8 mouse cellular contexts compared by ENCODE assay signal in genomic region chr14:52020486-52021137, GRCm38 (mm10). TPM values are rescaled to one million over a fixed set of nuclear protein-coding genes. Genes with fewer than 3 reads are reported as not detected.
DNase-seq lines count a peak whose midpoint lies in the region; ATAC-seq and TF ChIP-seq lines count a peak whose summit lies in the region.

Zfp219 (minus strand) TSS chr14:52020733.

- WGBS in forebrain, postnatal 0 days = 4% methylated on average over 15 of the region's 15 CpGs
- 6% methylated on average over 15 of the region's 15 CpGs for WGBS in lung, embryonic 14.5 days

- peak within 1 kb of the TSS; percentile 93 for H3K9ac ChIP-seq in forebrain, postnatal 0 days
- H3K9ac ChIP-seq in lung, embryonic 14.5 days = peak within 1 kb of the TSS; percentile 89

- no peaks in the 10 kb centered on the region for H3K27me3 ChIP-seq in forebrain, postnatal 0 days (ENCODE audit: insufficient read depth, low read length)
- H3K27me3 ChIP-seq in lung, embryonic 14.5 days (ENCODE audit: insufficient read depth, low read length) = no peaks in the 10 kb centered on the region

- peak; percentile 65 for ATAC-seq in forebrain, postnatal 0 days
- ATAC-seq in lung, embryonic 14.5 days (ENCODE audit: insufficient read depth) = peak; percentile 59

- peak; percentile 80 for DNase-seq in Muller cell, postnatal 12 days (ENCODE audit: inconsistent ontology term)
- DNase-seq in cerebellum, adult 18-20 months = peak; percentile 64 to 72
- DNase-seq in forebrain, postnatal 0 days = peak; percentile 82
- DNase-seq in heart, postnatal 4 days = peak; percentile 84
- no peak for DNase-seq in layer of hippocampus, adult 8-10 months (ENCODE audit: low spot score in 2 of 2)
- DNase-seq in lung, embryonic 14.5 days = peak; percentile 90
- DNase-seq in ovary, postnatal 36 days (ENCODE audit: low spot score) = peak; percentile 73
- DNase-seq in thymus, postnatal 25 days = peak; percentile 80

- no peaks in the 10 kb centered on the region for H3K9me3 ChIP-seq in forebrain, postnatal 0 days (ENCODE audit: low read length)
- H3K9me3 ChIP-seq in lung, embryonic 14.5 days (ENCODE audit: low read depth, low read length) = no peaks in the 10 kb centered on the region

- peak within 1 kb of the TSS; percentile 76 for H3K4me3 ChIP-seq in forebrain, postnatal 0 days (ENCODE audit: low read depth, low read length)
- H3K4me3 ChIP-seq in lung, embryonic 14.5 days (ENCODE audit: low read depth, low read length) = peak within 1 kb of the TSS; percentile 65

- peak within 1 kb of the TSS; percentile 99 for H3K27ac ChIP-seq in forebrain, postnatal 0 days (ENCODE audit: low read depth, low read length)
- peak within 1 kb of the TSS; percentile 100 for H3K27ac ChIP-seq in lung, embryonic 14.5 days (ENCODE audit: low read depth)

- H3K36me3 ChIP-seq in forebrain, postnatal 0 days (ENCODE audit: insufficient read depth) = no peaks in the 10 kb centered on the region
- H3K36me3 ChIP-seq in lung, embryonic 14.5 days (ENCODE audit: insufficient read depth) = 0 out of 2 replicates have a peak, but pooled peaks cover 6% of the 10 kb centered on the region

- peak within 1 kb of the TSS; percentile 77 for H3K4me2 ChIP-seq in forebrain, postnatal 0 days (ENCODE audit: low read depth)
- peak within 1 kb of the TSS; percentile 81 for H3K4me2 ChIP-seq in lung, embryonic 14.5 days

- peaks cover 15% of the 10 kb centered on the region; the same call in 1 of the 2 replicates for H3K4me1 ChIP-seq in forebrain, postnatal 0 days (ENCODE audit: insufficient read depth)
- peaks cover 17% of the 10 kb centered on the region; the same call in 1 of the 2 replicates for H3K4me1 ChIP-seq in lung, embryonic 14.5 days (ENCODE audit: insufficient read depth)

- peak; percentile 73 for TF ChIP-seq CTCF in forebrain, postnatal 0 days (IDR thresholded peaks at IDR 0.05; ENCODE audit: low read depth)
- peak; percentile 73 for TF ChIP-seq CTCF in lung, embryonic 14.5 days (IDR thresholded peaks at IDR 0.05; ENCODE audit: low read depth)

RNA-seq across cellular contexts. Expression of gene Zfp219, which starts in this region (rescaled TPM):
- total RNA-seq in forebrain, postnatal 0 days (2014; rRNA removed) = 37.2 and 51.4 TPM in 2 replicates
- polyA plus RNA-seq in forebrain, postnatal 0 days (2015; fragmentation: Nextera tagmentation; extraction: Ambion mirVana) = 16.6 and 19.8 TPM in 2 replicates
- 10 to 100 TPM; 37.5 to 42.0 TPM for total RNA-seq in heart, postnatal 4 days (2021)
- total RNA-seq in layer of hippocampus, adult 8-10 months (2022) = 10 to 100 TPM; 45.7 to 46.6 (median 45.8) TPM
- polyA plus RNA-seq in lung, embryonic 14.5 days (2014; fragmentation: Nextera tagmentation; extraction: Ambion mirVana) = 25.8 and 28.3 TPM in 2 replicates

Comparison
In these comparisons a context has a peak if more than half of its experiments do, and no peak if none do; other contexts are left out.
1. DNase-seq: peak in Muller cell, postnatal 12 days (single experiment), cerebellum, adult 18-20 months (2 of 2), forebrain, postnatal 0 days (single experiment), heart, postnatal 4 days (single experiment), lung, embryonic 14.5 days (single experiment), ovary, postnatal 36 days (single experiment) and thymus, postnatal 25 days (single experiment); none in layer of hippocampus, adult 8-10 months (0 of 2).